Mouse (Mus musculus): ENCODE measurements around the gene Ttc41. TPM values are rescaled to one million over a fixed set of nuclear protein-coding genes. Genes with fewer than 3 reads are reported as not detected.

Ttc41 gene
- polyA plus RNA-seq, 1 experiment from 2014 or later = 0.59 TPM

GRCm38 (mm10) chr10:86808013-86808758 is 102.6 kb downstream of the Ttc41 start:
- ATAC-seq (ENCODE audit: insufficient read depth) = no peak

GRCm38 (mm10) chr10:86810000-86810399 is 104.4 kb downstream of the Ttc41 start:
- ATAC-seq (ENCODE audit: insufficient read depth) = no peak
- 77% methylated on average over 9 of the region's 9 CpGs for WGBS (ENCODE audit: insufficient replicate concordance)

More at GRCm38 (mm10) chr10:86808013-86808758, 102.6 kb downstream of the Ttc41 start:
- no peak overlapping the region for H3K4me3 ChIP-seq (replicated peaks)
- no peaks in the 10 kb centered on the region for H3K9me3 ChIP-seq (replicated peaks)
- no peak overlapping the region for H3K4me2 ChIP-seq
- no peaks in the 10 kb centered on the region for H3K4me1 ChIP-seq (replicated peaks)
- no peak overlapping the region for H3K9ac ChIP-seq
- H3K36me3 ChIP-seq (replicated peaks) = no peaks in the 10 kb centered on the region
- WGBS (ENCODE audit: insufficient replicate concordance) = 74% methylated on average over 15 of the region's 15 CpGs
- H3K27ac ChIP-seq (replicated peaks) = no peak overlapping the region
- no peaks in the 10 kb centered on the region for H3K27me3 ChIP-seq

GRCm38 (mm10) chr10:86810612-86811011 is 105.0 kb downstream of the Ttc41 start:
- H3K9me3 ChIP-seq (replicated peaks) = no peaks in the 10 kb centered on the region
- no peak overlapping the region for H3K9ac ChIP-seq
- no peaks in the 10 kb centered on the region for H3K27me3 ChIP-seq
- H3K27ac ChIP-seq (replicated peaks) = no peak overlapping the region
- H3K4me3 ChIP-seq (replicated peaks) = no peak overlapping the region
- no peaks in the 10 kb centered on the region for H3K4me1 ChIP-seq (replicated peaks)
- H3K4me2 ChIP-seq = no peak overlapping the region
- ATAC-seq (ENCODE audit: insufficient read depth) = no peak
- no peaks in the 10 kb centered on the region for H3K36me3 ChIP-seq (replicated peaks)
- WGBS (ENCODE audit: insufficient replicate concordance) = 78% methylated on average over 5 of the region's 5 CpGs

More at GRCm38 (mm10) chr10:86810000-86810399, 104.4 kb downstream of the Ttc41 start:
- H3K36me3 ChIP-seq (replicated peaks) = no peaks in the 10 kb centered on the region
- H3K27me3 ChIP-seq = no peaks in the 10 kb centered on the region
- H3K4me1 ChIP-seq (replicated peaks) = no peaks in the 10 kb centered on the region
- no peaks in the 10 kb centered on the region for H3K9me3 ChIP-seq (replicated peaks)
- no peak overlapping the region for H3K4me2 ChIP-seq
- H3K27ac ChIP-seq (replicated peaks) = no peak overlapping the region
- H3K4me3 ChIP-seq (replicated peaks) = no peak overlapping the region
- H3K9ac ChIP-seq = no peak overlapping the region

GRCm38 (mm10) chr10:86814292-86815131 is 108.9 kb downstream of the Ttc41 start:
- H3K27me3 ChIP-seq = no peaks in the 10 kb centered on the region
- ATAC-seq (ENCODE audit: insufficient read depth) = no peak
- H3K4me2 ChIP-seq = no peak overlapping the region
- no peaks in the 10 kb centered on the region for H3K9me3 ChIP-seq (replicated peaks)
- 69% methylated on average over 19 of the region's 19 CpGs for WGBS (ENCODE audit: insufficient replicate concordance)
- no peaks in the 10 kb centered on the region for H3K4me1 ChIP-seq (replicated peaks)
- no peaks in the 10 kb centered on the region for H3K36me3 ChIP-seq (replicated peaks)
- H3K4me3 ChIP-seq (replicated peaks) = no peak overlapping the region
- H3K27ac ChIP-seq (replicated peaks) = no peak overlapping the region
- no peak overlapping the region for H3K9ac ChIP-seq

GRCm38 (mm10) chr10:86815133-86815532 is 109.5 kb downstream of the Ttc41 start:
- H3K4me2 ChIP-seq = no peak overlapping the region
- no peaks in the 10 kb centered on the region for H3K4me1 ChIP-seq (replicated peaks)
- no peaks in the 10 kb centered on the region for H3K36me3 ChIP-seq (replicated peaks)
- no peak overlapping the region for H3K9ac ChIP-seq
- ATAC-seq (ENCODE audit: insufficient read depth) = no peak
- WGBS (ENCODE audit: insufficient replicate concordance) = 54% methylated on average over 7 of the region's 7 CpGs
- no peaks in the 10 kb centered on the region for H3K27me3 ChIP-seq
- no peak overlapping the region for H3K4me3 ChIP-seq (replicated peaks)
- H3K27ac ChIP-seq (replicated peaks) = no peak overlapping the region
- H3K9me3 ChIP-seq (replicated peaks) = no peaks in the 10 kb centered on the region

GRCm38 (mm10) chr10:86819649-86820165 is 114.1 kb downstream of the Ttc41 start:
- no peak for ATAC-seq (ENCODE audit: insufficient read depth)

GRCm38 (mm10) chr10:86821014-86821413 is 115.4 kb downstream of the Ttc41 start:
- Histone ChIP-seq H3K27ac (replicated peaks) (no peak overlapping the region), H3K9ac (no peak overlapping the region), H3K27me3 (no peaks in the 10 kb centered on the region), H3K9me3 (replicated peaks) (no peaks in the 10 kb centered on the region), H3K4me2 (no peak overlapping the region), H3K4me1 (replicated peaks) (no peaks in the 10 kb centered on the region), H3K4me3 (replicated peaks) (no peak overlapping the region), H3K36me3 (replicated peaks) (0 out of 2 replicates have a peak, but pooled peaks cover 4% of the 10 kb centered on the region)
- ATAC-seq (ENCODE audit: insufficient read depth) = no peak
- 82% methylated on average over 7 of the region's 7 CpGs for WGBS (ENCODE audit: insufficient replicate concordance)

More at GRCm38 (mm10) chr10:86819649-86820165, 114.1 kb downstream of the Ttc41 start:
- H3K4me3 ChIP-seq (replicated peaks) = no peak overlapping the region
- 51% methylated on average over 8 of the region's 8 CpGs for WGBS (ENCODE audit: insufficient replicate concordance)
- H3K9ac ChIP-seq = no peak overlapping the region
- no peaks in the 10 kb centered on the region for H3K4me1 ChIP-seq (replicated peaks)
- H3K36me3 ChIP-seq (replicated peaks) = 0 out of 2 replicates have a peak, but pooled peaks cover under 1% of the 10 kb centered on the region
- no peak overlapping the region for H3K27ac ChIP-seq (replicated peaks)
- H3K4me2 ChIP-seq = no peak overlapping the region
- no peaks in the 10 kb centered on the region for H3K9me3 ChIP-seq (replicated peaks)
- H3K27me3 ChIP-seq = no peaks in the 10 kb centered on the region

- no peak overlapping the region for H3K4me2 ChIP-seq
- 0 out of 2 replicates have a peak, but pooled peaks cover 4% of the 10 kb centered on the region for H3K36me3 ChIP-seq (replicated peaks)
- no peak overlapping the region for H3K9ac ChIP-seq
- H3K9me3 ChIP-seq (replicated peaks) = no peaks in the 10 kb centered on the region
- H3K4me3 ChIP-seq (replicated peaks) = no peak overlapping the region
- no peak overlapping the region for H3K27ac ChIP-seq (replicated peaks)
- H3K4me1 ChIP-seq (replicated peaks) = no peaks in the 10 kb centered on the region
- 77% methylated on average over 6 of the region's 6 CpGs for WGBS (ENCODE audit: insufficient replicate concordance)
- H3K27me3 ChIP-seq = no peaks in the 10 kb centered on the region
- no peak for ATAC-seq (ENCODE audit: insufficient read depth)
These were observed 118.5 kb downstream of the Ttc41 start for GRCm38 (mm10) chr10:86824093-86824492.

- Histone ChIP-seq H3K27ac (replicated peaks) (no peak overlapping the region), H3K9me3 (replicated peaks) (no peaks in the 10 kb centered on the region), H3K4me2 (no peak overlapping the region), H3K9ac (no peak overlapping the region), H3K4me1 (replicated peaks) (no peaks in the 10 kb centered on the region), H3K36me3 (replicated peaks) (0 out of 2 replicates have a peak, but pooled peaks cover 4% of the 10 kb centered on the region), H3K4me3 (replicated peaks) (no peak overlapping the region), H3K27me3 (no peaks in the 10 kb centered on the region)
- 83% methylated on average over 14 of the region's 14 CpGs for WGBS (ENCODE audit: insufficient replicate concordance)
- ATAC-seq (ENCODE audit: insufficient read depth) = no peak
These were observed 119.3 kb downstream of the Ttc41 start for GRCm38 (mm10) chr10:86824871-86825270.

GRCm38 (mm10) chr10:86825871-86826522 is 120.4 kb downstream of the Ttc41 start:
- no peak overlapping the region for H3K27ac ChIP-seq (replicated peaks)
- no peak overlapping the region for H3K4me3 ChIP-seq (replicated peaks)
- H3K4me1 ChIP-seq (replicated peaks) = no peaks in the 10 kb centered on the region
- no peaks in the 10 kb centered on the region for H3K9me3 ChIP-seq (replicated peaks)
- ATAC-seq (ENCODE audit: insufficient read depth) = no peak
- no peaks in the 10 kb centered on the region for H3K27me3 ChIP-seq
- WGBS (ENCODE audit: insufficient replicate concordance) = 79% methylated on average over 10 of the region's 10 CpGs
- H3K9ac ChIP-seq = no peak overlapping the region
- H3K4me2 ChIP-seq = no peak overlapping the region
- H3K36me3 ChIP-seq (replicated peaks) = 0 out of 2 replicates have a peak, but pooled peaks cover 4% of the 10 kb centered on the region

All from liver, embryonic 15.5 days (tissue).